Mouse (Mus musculus) adrenal gland, postnatal 10 days (tissue): ENCODE data around the gene Liph. TPM values are rescaled to one million over a fixed set of nuclear protein-coding genes. Genes with fewer than 3 reads are reported as not detected.
"Not testable (repeated sequence)": the region's sequence is repeated elsewhere in the genome, so short reads cannot be mapped to it uniquely, and the experiment has no call there.

Experiments used
- DNase-seq: peaks from one replicate; pipeline ENCODE4 v3.0.0; 2021; ENCODE audit warnings: mixed read lengths
- total RNA-seq, 2 experiments: library from RNA; stranded (reverse); gene quantifications; 2 replicates each; pipeline ENCODE4 v1.2.3; 2021

Liph gene
- total RNA-seq, 2 experiments from 2014 or later, result 0.91 to 1.3 TPM

DNA sequence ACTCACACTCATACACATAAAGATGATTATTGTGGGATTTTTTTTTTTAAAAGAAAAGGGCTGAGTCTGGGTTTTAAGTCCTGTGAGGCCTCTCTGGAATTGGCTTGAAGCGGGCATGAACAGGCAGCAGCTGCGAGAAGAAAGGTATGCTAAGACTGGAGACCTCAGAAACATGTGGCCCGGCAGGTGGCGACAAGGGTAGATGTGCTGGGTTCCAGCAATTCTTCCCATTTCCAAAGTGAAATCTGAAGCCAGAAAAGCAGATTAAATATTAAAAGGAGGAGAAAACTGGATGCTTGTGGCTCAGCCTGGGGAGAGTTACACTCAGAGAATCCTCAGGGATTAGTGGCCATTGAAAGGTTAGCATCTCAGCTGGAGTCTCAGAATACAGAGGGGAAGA, 24.0 kb downstream of the Liph start:
- no peak for DNase-seq

DNA sequence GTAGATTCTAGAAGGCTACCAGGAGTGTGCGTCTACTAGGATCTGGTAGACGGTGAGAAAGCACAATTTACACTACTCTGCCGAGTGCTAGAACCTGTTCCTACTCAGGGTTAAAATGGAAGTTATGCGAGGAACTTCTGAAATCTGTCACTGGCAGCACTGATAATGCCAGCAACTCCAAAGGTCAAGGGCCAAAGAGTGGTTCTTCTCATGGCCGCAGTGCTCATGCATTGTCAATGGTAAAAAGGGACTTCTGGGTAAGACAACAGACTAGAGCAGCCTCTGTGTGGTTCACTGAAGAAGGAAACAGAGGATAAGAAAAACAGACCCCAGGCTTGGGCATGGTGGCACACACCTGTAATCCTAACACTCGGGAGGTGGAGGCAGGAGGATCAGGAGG, 24.9 kb downstream of the Liph start:
- DNase-seq, result peak; percentile 17

DNA sequence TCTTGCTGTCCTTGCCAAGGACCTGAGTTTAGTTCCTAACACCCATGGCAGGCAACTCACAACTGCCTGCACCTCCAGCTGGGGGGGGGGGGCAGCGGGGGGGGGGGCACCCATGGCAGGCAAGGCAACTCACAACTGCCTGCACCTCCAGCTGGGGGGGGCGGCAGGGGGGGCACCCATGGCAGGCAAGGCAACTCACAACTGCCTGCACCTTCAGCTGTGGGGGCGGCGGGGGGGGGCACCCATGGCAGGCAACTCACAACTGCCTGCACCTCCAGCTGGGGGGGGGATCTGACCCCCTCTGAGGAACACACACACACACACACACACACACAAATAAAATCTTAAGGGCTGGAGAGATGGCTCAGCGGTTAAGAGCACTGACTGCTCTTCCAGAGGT, 25.6 kb downstream of the Liph start:
- no peak for DNase-seq

DNA sequence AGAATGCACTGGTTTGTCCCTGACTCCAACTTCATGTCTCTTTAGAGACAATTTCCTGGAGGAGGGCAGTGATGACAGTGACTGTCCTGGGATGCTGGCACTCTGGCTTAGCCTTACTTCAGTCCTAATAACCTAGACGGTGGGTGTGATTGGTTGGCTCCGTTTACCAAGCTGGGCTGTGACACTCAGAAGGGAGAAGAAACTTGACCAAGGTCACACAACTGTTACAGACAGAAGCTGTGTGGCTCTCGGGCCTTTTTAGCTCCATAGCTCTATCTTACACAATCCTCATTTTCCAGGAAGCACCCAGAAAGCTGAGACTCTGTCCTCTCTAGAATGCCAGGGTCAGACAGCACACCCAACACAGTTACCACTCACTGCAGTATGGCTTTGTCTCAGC, 29.9 kb downstream of the Liph start:
- DNase-seq, result peak; percentile 11

DNA sequence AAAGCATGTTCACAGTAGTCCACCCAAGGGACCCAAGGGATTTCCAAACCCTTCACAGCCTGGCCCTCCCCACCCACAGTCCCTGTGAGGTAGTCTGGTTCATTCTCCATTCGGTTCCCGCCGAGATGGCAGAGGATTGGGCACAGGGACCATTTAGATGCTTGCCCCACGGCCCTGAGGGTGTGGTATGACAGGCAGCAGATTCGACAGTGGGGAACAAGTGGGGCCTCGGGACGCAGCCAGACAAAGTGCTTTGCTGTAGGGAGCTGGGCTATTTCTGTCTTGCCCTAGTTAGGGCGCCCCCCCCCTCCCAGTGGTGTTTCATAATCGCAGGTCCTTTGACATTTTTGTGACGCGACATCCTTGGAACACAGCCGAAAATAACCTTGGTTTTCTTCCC, 39.9 kb downstream of the Liph start:
- DNase-seq, result peak; percentile 71

DNA sequence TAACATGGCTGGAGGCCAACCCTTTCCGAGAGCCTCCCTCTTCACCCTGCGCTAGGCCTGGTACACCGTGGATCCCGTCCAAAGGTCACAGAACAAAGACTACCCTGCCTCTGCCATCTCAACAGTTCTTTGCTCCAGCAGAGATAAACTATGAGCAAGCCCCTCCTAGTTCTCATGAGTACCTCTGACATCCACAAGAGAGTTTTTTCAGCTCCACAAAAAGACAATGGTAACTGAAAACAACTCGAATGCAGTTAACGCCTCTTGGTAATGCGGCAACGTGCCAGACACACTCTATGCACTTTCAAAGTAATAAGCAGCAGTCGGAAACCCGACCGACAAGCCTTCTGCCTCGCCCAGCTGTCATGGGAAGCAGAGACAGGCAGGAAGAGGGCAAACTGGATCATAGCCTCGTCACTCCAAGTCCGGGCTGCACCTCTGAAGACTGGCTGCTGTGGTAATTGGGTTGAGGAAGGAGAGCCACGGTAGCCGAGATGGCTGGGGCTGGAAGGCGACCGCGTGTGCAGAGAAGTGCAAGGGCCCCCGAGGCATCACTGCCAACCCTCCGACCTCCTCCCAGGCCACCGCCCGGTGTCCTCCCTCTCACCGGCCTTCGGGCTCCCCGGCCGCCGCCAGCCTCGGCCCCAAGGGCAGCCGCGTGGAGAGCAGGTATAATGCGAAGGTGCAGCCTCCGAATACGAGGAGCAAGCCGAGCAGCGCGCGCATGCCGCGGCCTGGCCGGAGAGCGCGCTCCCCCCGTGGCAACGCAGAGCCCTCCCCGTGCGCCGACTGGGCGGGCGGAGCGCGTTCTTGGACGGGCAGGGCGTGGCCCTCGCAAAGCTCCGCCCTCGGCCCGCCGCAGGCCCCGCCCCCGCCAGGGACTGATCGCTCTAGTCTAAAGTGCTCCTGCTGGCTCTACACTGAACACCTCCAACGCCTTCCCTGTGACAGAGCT, 48.4 kb downstream of the Liph start, which contains the start of gene Tmem41a:
Tmem41a (minus strand) TSS at position 792 of the 955 bp plus-strand sequence.
- DNase-seq, result peak; percentile 95

DNA sequence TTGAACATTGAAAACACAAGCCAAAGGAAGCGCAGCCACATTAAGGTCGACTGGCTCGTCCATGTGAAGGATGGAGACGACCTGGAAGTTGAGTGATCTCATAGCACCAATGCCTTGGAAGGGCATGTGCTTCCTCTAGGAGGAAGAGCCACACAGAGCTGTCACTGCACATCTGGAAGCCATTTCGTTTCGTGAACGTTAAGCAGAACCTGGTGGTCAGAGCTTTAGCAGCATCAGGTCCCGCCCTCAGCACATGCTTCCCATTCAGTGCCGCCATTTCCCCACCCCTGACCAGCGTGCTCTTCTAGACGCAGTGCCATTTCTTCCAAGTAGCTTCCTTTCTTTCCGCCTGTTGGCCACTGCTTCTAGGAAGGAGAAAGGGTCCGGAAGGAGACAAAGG, 67.0 kb downstream of the Liph start:
- no peak for DNase-seq

DNA sequence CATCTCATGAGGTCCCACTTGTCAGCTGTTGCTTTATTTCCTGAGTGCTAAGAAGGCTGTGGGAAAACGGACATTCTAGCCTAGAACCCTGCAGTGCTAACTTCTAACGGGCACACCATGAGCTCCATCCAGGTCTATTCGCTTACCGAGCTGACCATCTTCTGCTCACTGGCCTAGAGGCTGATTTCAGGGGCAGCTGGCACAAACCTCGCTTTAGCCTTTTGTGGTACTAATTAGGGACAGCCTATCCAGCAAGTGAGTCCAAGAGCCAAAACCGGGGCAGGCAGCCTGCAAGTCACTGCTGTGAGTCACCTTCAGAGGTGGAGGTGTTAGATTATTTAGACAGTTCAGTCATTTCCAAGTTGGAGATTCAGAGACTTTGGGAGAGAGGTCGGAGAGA, 78.8 kb downstream of the Liph start:
- no peak for DNase-seq

DNA sequence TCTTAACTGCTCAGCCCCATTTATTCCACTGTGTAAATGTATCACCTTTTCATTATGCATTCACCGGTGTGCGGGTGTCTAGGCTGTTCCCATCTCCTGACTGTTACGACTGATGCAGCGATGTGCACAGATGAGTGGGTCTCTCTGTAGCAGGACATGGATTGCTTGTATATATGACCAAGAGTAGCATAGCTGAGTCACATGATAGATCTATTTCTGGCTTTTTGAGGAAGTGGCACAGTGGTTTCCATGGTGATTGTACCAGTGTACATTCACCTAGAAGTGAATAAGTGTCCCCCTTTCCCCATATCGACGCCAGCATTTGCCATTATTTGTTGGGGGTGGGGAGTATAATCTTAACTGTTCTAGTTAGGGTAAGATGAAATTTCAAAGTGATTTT, 82.1 kb downstream of the Liph start:
- no peak for DNase-seq

DNA sequence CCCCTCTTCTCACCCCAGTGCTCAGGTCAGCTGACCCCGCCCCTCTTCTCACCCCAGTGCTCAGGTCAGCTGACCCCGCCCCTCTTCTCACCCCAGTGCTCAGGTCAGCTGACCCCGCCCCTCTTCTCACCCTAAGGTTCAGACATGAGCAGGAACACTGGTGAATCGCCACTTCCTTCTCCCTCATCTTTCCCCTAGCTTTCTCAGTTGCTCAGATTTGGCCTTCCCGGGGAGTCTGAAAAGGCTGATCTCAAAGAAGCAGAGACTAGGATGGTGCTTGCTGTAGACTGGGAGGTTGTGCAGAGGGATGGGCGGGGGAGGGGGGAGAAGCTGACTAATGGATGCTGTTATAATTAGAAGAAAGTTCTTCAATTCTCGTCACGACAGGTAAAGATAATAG, 86.6 kb downstream of the Liph start:
- not testable (repeated sequence) for DNase-seq

DNA sequence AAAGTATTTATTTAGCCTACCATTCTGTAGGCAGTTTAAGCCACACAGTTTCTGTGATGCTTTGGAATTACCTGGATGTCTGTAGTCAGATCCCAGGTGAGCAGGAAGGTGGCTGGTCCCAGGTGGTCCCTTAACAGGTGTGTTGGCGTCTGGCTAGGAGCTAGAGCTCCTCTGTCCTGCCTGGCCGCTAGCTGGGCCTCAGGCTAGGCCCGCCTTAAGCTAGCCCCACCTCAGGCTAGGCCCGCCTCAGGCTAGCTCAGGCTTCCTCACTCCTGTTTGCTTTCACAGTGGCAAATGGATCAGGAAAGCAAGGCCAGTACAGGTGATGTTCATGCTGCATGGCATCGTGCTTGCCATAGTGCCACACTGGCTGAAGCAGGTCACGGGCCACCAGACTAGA, 88.6 kb downstream of the Liph start:
- DNase-seq, result no peak

DNA sequence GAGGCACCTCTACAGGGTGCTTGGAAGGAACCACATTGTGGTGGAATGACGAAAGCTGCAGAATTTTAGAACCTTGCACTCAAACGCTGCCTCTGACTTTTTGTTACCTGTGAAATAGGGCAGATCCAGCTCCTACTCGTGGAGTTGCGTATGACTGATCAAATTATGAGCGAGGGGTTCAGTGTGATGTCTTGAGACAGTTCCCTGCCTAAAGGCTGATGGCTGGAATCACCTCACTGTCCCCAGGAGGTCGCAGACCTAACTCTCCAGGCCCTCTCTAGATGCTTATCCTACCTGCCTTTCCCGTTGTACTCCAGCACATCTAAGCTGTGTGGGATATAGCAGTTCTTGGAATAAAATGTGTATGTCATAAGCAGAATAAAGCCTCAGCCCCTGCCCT, 89.5 kb downstream of the Liph start:
- no peak for DNase-seq

DNA sequence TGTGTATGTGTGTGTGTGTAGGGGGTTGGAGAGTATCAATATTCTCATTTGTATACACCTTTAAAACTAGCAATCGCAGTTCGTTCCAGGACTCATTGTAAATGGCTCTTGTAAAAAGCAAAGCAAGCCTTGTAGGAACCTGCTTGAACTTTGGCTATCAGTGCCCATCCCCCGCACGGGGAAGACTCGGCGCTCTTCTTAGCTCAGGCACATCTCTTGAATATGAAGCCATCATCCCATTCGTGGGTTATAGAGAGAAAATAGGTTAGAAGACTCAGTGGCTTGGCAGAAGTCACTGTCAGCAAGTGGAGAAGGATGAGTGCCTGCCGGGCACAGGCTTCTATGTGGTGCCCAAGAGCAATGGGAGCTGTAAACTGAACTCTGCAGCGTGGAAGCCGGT, 90.8 kb downstream of the Liph start:
- DNase-seq, result no peak

Other genes starting within 250 kb of the Liph start
- gene Ehhadh, start 207.9 kb downstream of the Liph start, total RNA-seq, result 100 to 1,000 TPM in 1 of 2 experiments, 10 to 100 TPM in 1; 89.8 to 136 TPM
- 1 to 10 TPM; 1.6 to 1.7 TPM for gene Map3k13, start 201.3 kb downstream of the Liph start, total RNA-seq
- gene Tmem41a, start 48.1 kb downstream of the Liph start, total RNA-seq, result 10 to 100 TPM; 15.6 to 15.9 TPM
- gene Senp2, start 13.8 kb upstream of the Liph start, total RNA-seq, result 10 to 100 TPM; 34.9 to 39.6 TPM
- 10 to 100 TPM; 15.8 to 21.8 TPM for gene Igf2bp2, start 167.6 kb upstream of the Liph start, total RNA-seq